ENCODE assay signal across 14 mouse cellular contexts in the genomic region with DNA sequence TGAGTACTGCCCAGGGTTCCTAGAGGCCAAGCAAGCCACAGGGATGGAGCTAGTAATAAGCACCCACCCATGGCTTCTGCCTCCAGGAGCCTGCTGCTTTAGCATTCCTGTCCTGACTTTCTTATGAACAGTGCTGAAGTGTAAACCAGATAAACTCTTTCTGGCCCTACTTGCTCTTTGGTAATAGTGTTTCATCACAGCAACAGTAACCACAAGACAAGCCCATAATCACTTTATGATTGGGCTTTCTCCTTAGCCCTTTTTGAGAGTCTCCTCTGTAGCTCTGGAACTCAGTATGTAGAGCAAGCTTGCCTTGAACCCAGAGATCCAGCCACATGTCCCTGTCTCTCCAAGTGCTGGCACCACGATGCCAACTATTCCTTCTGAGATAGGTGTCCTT.
"Had no signal": no experiment of that assay in that cellular context is flagged by ENCODE, and none has a peak within 500 bp of the region (broad histone marks: within the 10 kb centered on the region; RNA-seq: fewer than 3 reads in every experiment).

No protein-coding gene starts in this region.

- DNase-seq: kidney, adult 11 months; kidney, adult 9 months; kidney, postnatal 36 days; lung, postnatal 14 days; retina, postnatal 1 day; right cerebral cortex, postnatal 25 days; thymus, postnatal 4 days had no signal

- H3K4me1 ChIP-seq: limb, embryonic 15.5 days; lung, embryonic 15.5 days; midbrain, embryonic 15.5 days; neural tube, embryonic 13.5 days had no signal

- H3K27me3 ChIP-seq: limb, embryonic 15.5 days; lung, embryonic 15.5 days; midbrain, embryonic 15.5 days; neural tube, embryonic 13.5 days had no signal

- H3K27ac ChIP-seq: kidney, postnatal 0 days; limb, embryonic 15.5 days; lung, embryonic 15.5 days; midbrain, embryonic 15.5 days; neural tube, embryonic 13.5 days; stomach, postnatal 0 days had no signal

- H3K9me3 ChIP-seq: limb, embryonic 15.5 days; lung, embryonic 15.5 days; midbrain, embryonic 15.5 days; neural tube, embryonic 13.5 days had no signal

- H3K9ac ChIP-seq: limb, embryonic 15.5 days; lung, embryonic 15.5 days; midbrain, embryonic 15.5 days; neural tube, embryonic 13.5 days had no signal

- ATAC-seq: midbrain, embryonic 15.5 days had no signal

- H3K4me2 ChIP-seq: limb, embryonic 15.5 days; lung, embryonic 15.5 days; midbrain, embryonic 11.5 days; midbrain, embryonic 15.5 days; neural tube, embryonic 13.5 days had no signal

- H3K4me3 ChIP-seq: limb, embryonic 15.5 days; lung, embryonic 15.5 days; midbrain, embryonic 15.5 days; neural tube, embryonic 13.5 days had no signal

- H3K36me3 ChIP-seq: midbrain, embryonic 15.5 days had no signal
